Mouse (Mus musculus) limb, embryonic 10.5 days (tissue): ENCODE results near the gene Guca1a. TPM values are rescaled to one million over a fixed set of nuclear protein-coding genes. Genes with fewer than 3 reads are reported as not detected.
A peak's percentile ranks its signal among the peaks of the same experiment; 100 is the strongest.

ENCODE experiments used
- DNase-seq: peaks from one replicate; pipeline ENCODE4 v3.0.0-alpha.2; 2017; ENCODE audit warnings: low spot score
- H3K27ac ChIP-seq: fragments of 300-500 bp; sonication (generic); 2 replicates; pipeline ENCODE4 v1.5.1; 2016; ENCODE audit warnings: mild to moderate bottlenecking
- H3K27me3 ChIP-seq: fragments of 300-500 bp; sonication (generic); 2 replicates; pipeline ENCODE4 v1.6.1; 2016; ENCODE audit warnings: low read depth, mild to moderate bottlenecking; ENCODE audit not compliant: poor library complexity, severe bottlenecking
- H3K36me3 ChIP-seq: fragments of 300-500 bp; sonication (generic); 2 replicates; pipeline ENCODE4 v1.6.1; 2016; ENCODE audit warnings: mild to moderate bottlenecking, moderate library complexity
- H3K4me1 ChIP-seq: fragments of 300-500 bp; sonication (generic); 2 replicates; pipeline ENCODE4 v1.6.1; 2016
- H3K4me3 ChIP-seq: fragments of 300-500 bp; sonication (generic); 2 replicates; pipeline ENCODE4 v1.5.1; 2016; ENCODE audit warnings: mild to moderate bottlenecking, moderate library complexity
- H3K9me3 ChIP-seq: fragments of 300-500 bp; sonication (generic); replicated peaks from 2 replicates; pipeline ENCODE4 v1.6.1; 2016; ENCODE audit warnings: mild to moderate bottlenecking
- WGBS: fragments of 180-500 bp; shearing (Covaris S2); methylation state at CpG from one replicate; pipeline ENCODE4 v1.1.7; 2016; 5-methylcytosine and 5-hydroxymethylcytosine counted together
- polyA plus RNA-seq: library from polyadenylated mRNA; unstranded; fragments of >200 nt; fragmentation: Nextera tagmentation; extraction: Ambion mirVana; gene quantifications from 2 replicates; pipeline ENCODE4 v1.2.1, GENCODE M21; 2016

Gene Guca1a
- polyA plus RNA-seq, 1 experiment from 2014 or later: 0.34 TPM

- Histone ChIP-seq H3K9me3 (no peaks in the 10 kb centered on the region), H3K27me3 (peaks cover 37% of the 10 kb centered on the region), H3K27ac (no peak overlapping the region), H3K4me1 (peaks cover 15% of the 10 kb centered on the region), H3K4me3 (no peak overlapping the region), H3K36me3 (no peaks in the 10 kb centered on the region)
- DNase-seq: no peak
- 90% methylated on average over 8 of the region's 8 CpGs for WGBS
Measured at GRCm38 (mm10) chr17:47399091-47399490, 1.3 kb downstream of the Guca1a start.

- peak; percentile 58 for DNase-seq
- 6% methylated on average over 19 of the region's 20 CpGs for WGBS
- no peaks in the 10 kb centered on the region for H3K36me3 ChIP-seq
- H3K27me3 ChIP-seq: peaks cover 50% of the 10 kb centered on the region
- H3K27ac ChIP-seq: no peak overlapping the region
- peak overlapping the region; percentile 40 for H3K4me3 ChIP-seq
- H3K4me1 ChIP-seq: peaks cover 15% of the 10 kb centered on the region
- H3K9me3 ChIP-seq: no peaks in the 10 kb centered on the region
Measured at GRCm38 (mm10) chr17:47395376-47395913, 4.9 kb downstream of the Guca1a start.

- WGBS: 20% methylated on average over 24 of the region's 24 CpGs
- no peak overlapping the region for H3K27ac ChIP-seq
- no peaks in the 10 kb centered on the region for H3K36me3 ChIP-seq
- peak; percentile 42 for DNase-seq
- peaks cover 50% of the 10 kb centered on the region for H3K27me3 ChIP-seq
- H3K4me1 ChIP-seq: peaks cover 15% of the 10 kb centered on the region
- H3K9me3 ChIP-seq: no peaks in the 10 kb centered on the region
- peak overlapping the region; percentile 35 for H3K4me3 ChIP-seq
Measured at GRCm38 (mm10) chr17:47394223-47394869, 6.0 kb downstream of the Guca1a start.

GRCm38 (mm10) chr17:47386649-47387048, 13.7 kb downstream of the Guca1a start:
- peak; percentile 65 for DNase-seq
- WGBS: 47% methylated on average over 4 of the region's 4 CpGs
- Histone ChIP-seq H3K27me3 (no peaks in the 10 kb centered on the region), H3K36me3 (peaks cover 12% of the 10 kb centered on the region), H3K9me3 (no peaks in the 10 kb centered on the region), H3K4me1 (peaks cover 8% of the 10 kb centered on the region), H3K4me3 (no peak overlapping the region), H3K27ac (no peak overlapping the region)

GRCm38 (mm10) chr17:47385145-47385544, 15.2 kb downstream of the Guca1a start, which contains the start of gene Guca1b:
Gene Guca1b, plus strand, starts transcription at chr17:47385393.
- Histone ChIP-seq H3K27ac (no peak within 1 kb of the TSS), H3K36me3 (peaks cover 27% of the 10 kb centered on the region), H3K27me3 (no peaks in the 10 kb centered on the region), H3K9me3 (no peaks in the 10 kb centered on the region), H3K4me3 (no peak within 1 kb of the TSS), H3K4me1 (peaks cover 8% of the 10 kb centered on the region)
- WGBS: 36% methylated on average over 10 of the region's 10 CpGs
- no peak for DNase-seq

GRCm38 (mm10) chr17:47384064-47384463, 16.3 kb downstream of the Guca1a start:
- H3K27ac ChIP-seq: no peak overlapping the region
- no peaks in the 10 kb centered on the region for H3K27me3 ChIP-seq
- 88% methylated on average over 3 of the region's 3 CpGs for WGBS
- DNase-seq: no peak
- H3K4me3 ChIP-seq: no peak overlapping the region
- H3K9me3 ChIP-seq: no peaks in the 10 kb centered on the region
- H3K4me1 ChIP-seq: peaks cover 8% of the 10 kb centered on the region
- H3K36me3 ChIP-seq: peaks cover 38% of the 10 kb centered on the region

- H3K9me3 ChIP-seq: no peaks in the 10 kb centered on the region
- WGBS: 91% methylated on average over 4 of the region's 4 CpGs
- no peak for DNase-seq
- H3K36me3 ChIP-seq: peaks cover 45% of the 10 kb centered on the region
- H3K27ac ChIP-seq: no peak overlapping the region
- H3K27me3 ChIP-seq: no peaks in the 10 kb centered on the region
- no peak overlapping the region for H3K4me3 ChIP-seq
- H3K4me1 ChIP-seq: peaks cover 8% of the 10 kb centered on the region
Measured at GRCm38 (mm10) chr17:47383266-47383665, 17.1 kb downstream of the Guca1a start.

- no peak overlapping the region for H3K27ac ChIP-seq
- H3K4me3 ChIP-seq: no peak overlapping the region
- DNase-seq: no peak
- peaks cover 8% of the 10 kb centered on the region for H3K4me1 ChIP-seq
- no peaks in the 10 kb centered on the region for H3K9me3 ChIP-seq
- 81% methylated on average over 11 of the region's 11 CpGs for WGBS
- peaks cover 59% of the 10 kb centered on the region for H3K36me3 ChIP-seq
- H3K27me3 ChIP-seq: no peaks in the 10 kb centered on the region
Measured at GRCm38 (mm10) chr17:47381917-47382316, 18.5 kb downstream of the Guca1a start.

- Histone ChIP-seq H3K36me3 (peaks cover 91% of the 10 kb centered on the region), H3K9me3 (no peaks in the 10 kb centered on the region), H3K27ac (no peak overlapping the region), H3K27me3 (no peaks in the 10 kb centered on the region), H3K4me3 (no peak overlapping the region), H3K4me1 (no peaks in the 10 kb centered on the region)
- WGBS: 82% methylated on average over 15 of the region's 15 CpGs
- no peak for DNase-seq
Measured at GRCm38 (mm10) chr17:47378133-47378532, 22.3 kb downstream of the Guca1a start.

- Histone ChIP-seq H3K27ac (no peak overlapping the region), H3K9me3 (no peaks in the 10 kb centered on the region), H3K36me3 (peaks cover 98% of the 10 kb centered on the region), H3K27me3 (no peaks in the 10 kb centered on the region), H3K4me1 (no peaks in the 10 kb centered on the region), H3K4me3 (no peak overlapping the region)
- DNase-seq: no peak
- 94% methylated on average over 6 of the region's 6 CpGs for WGBS
Measured at GRCm38 (mm10) chr17:47376779-47377280, 23.6 kb downstream of the Guca1a start.

GRCm38 (mm10) chr17:47373991-47374390, 26.4 kb downstream of the Guca1a start:
- Histone ChIP-seq H3K4me1 (peaks cover 8% of the 10 kb centered on the region), H3K36me3 (peaks cover 71% of the 10 kb centered on the region), H3K9me3 (no peaks in the 10 kb centered on the region), H3K27ac (no peak overlapping the region), H3K4me3 (no peak overlapping the region), H3K27me3 (no peaks in the 10 kb centered on the region)
- no peak for DNase-seq
- WGBS: 58% methylated on average over 6 of the region's 6 CpGs

- H3K27me3 ChIP-seq: peaks cover 10% of the 10 kb centered on the region; the same call in 1 of the 2 replicates
- peak; percentile 70 for DNase-seq
- peaks cover 8% of the 10 kb centered on the region for H3K4me1 ChIP-seq
- H3K4me3 ChIP-seq: no peak overlapping the region
- 26% methylated on average over 4 of the region's 4 CpGs for WGBS
- H3K27ac ChIP-seq: no peak overlapping the region
- H3K9me3 ChIP-seq: no peaks in the 10 kb centered on the region
- peaks cover 47% of the 10 kb centered on the region for H3K36me3 ChIP-seq
Measured at GRCm38 (mm10) chr17:47371451-47371850, 28.9 kb downstream of the Guca1a start.

GRCm38 (mm10) chr17:47369087-47369443, 31.3 kb downstream of the Guca1a start:
- Histone ChIP-seq H3K4me1 (peaks cover 8% of the 10 kb centered on the region), H3K27ac (peak overlapping the region; percentile 87), H3K9me3 (no peaks in the 10 kb centered on the region), H3K4me3 (peak overlapping the region; percentile 86), H3K27me3 (peaks cover 13% of the 10 kb centered on the region; the same call in 1 of the 2 replicates), H3K36me3 (peaks cover 23% of the 10 kb centered on the region)
- WGBS: 3% methylated on average over 20 of the region's 20 CpGs
- no peak for DNase-seq
